Mouse (Mus musculus): ENCODE data around the gene Gm42688. TPM values are rescaled to one million over a fixed set of nuclear protein-coding genes. Genes with fewer than 3 reads are reported as not detected.

Gene Gm42688
- polyA plus RNA-seq, 1 experiment from 2014 or later, result 1.9 TPM

- Histone ChIP-seq H3K27me3 (replicated peaks; ENCODE audit: control insufficient read depth, insufficient read depth, low read length) (peaks cover 36% of the 10 kb centered on the region), H3K4me3 (ENCODE audit: low read depth, low read length) (peak overlapping the region; percentile 72), H3K27ac (ENCODE audit: low read depth, low read length) (peak overlapping the region; percentile 89), H3K9ac (ENCODE audit: low read length) (peak overlapping the region; percentile 80), H3K36me3 (ENCODE audit: control insufficient read depth, insufficient read depth, low read length) (peaks cover 22% of the 10 kb centered on the region), H3K4me1 (ENCODE audit: control insufficient read depth, insufficient read depth, low read length) (peaks cover 5% of the 10 kb centered on the region; the same call in 1 of the 2 replicates), H3K9me3 (replicated peaks; ENCODE audit: control insufficient read depth, low read length) (no peaks in the 10 kb centered on the region), H3K4me2 (ENCODE audit: low read length) (peak overlapping the region; percentile 97)
- WGBS, result under 1% methylated on average over 46 of the region's 46 CpGs
- peak; percentile 99 for DNase-seq (ENCODE audit: low spot score)
- peak; percentile 96 for ATAC-seq
Observed at GRCm38 (mm10) chr6:83078324-83078858, 23.0 kb upstream of the Gm42688 start.

- Histone ChIP-seq H3K9me3 (replicated peaks; ENCODE audit: control insufficient read depth, low read length) (no peaks in the 10 kb centered on the region), H3K36me3 (ENCODE audit: control insufficient read depth, insufficient read depth, low read length) (peaks cover 22% of the 10 kb centered on the region), H3K27me3 (replicated peaks; ENCODE audit: control insufficient read depth, insufficient read depth, low read length) (peaks cover 41% of the 10 kb centered on the region), H3K9ac (ENCODE audit: low read length) (no peak overlapping the region), H3K4me1 (ENCODE audit: control insufficient read depth, insufficient read depth, low read length) (peaks cover 5% of the 10 kb centered on the region; the same call in 1 of the 2 replicates), H3K4me2 (ENCODE audit: low read length) (no peak overlapping the region), H3K27ac (ENCODE audit: low read depth, low read length) (no peak overlapping the region), H3K4me3 (ENCODE audit: low read depth, low read length) (no peak overlapping the region)
- WGBS, result 97% methylated on average over 5 of the region's 5 CpGs
- no peak for ATAC-seq
- no peak for DNase-seq (ENCODE audit: low spot score)
Observed at GRCm38 (mm10) chr6:83080210-83080609, 21.2 kb upstream of the Gm42688 start.

GRCm38 (mm10) chr6:83083497-83083896 is 17.9 kb upstream of the Gm42688 start:
- ATAC-seq, result no peak
- no peak overlapping the region for H3K9ac ChIP-seq (ENCODE audit: low read length)

GRCm38 (mm10) chr6:83084477-83084876 is 16.9 kb upstream of the Gm42688 start:
- Histone ChIP-seq H3K4me2 (ENCODE audit: low read length) (no peak overlapping the region), H3K9ac (ENCODE audit: low read length) (no peak overlapping the region), H3K36me3 (ENCODE audit: control insufficient read depth, insufficient read depth, low read length) (peaks cover 22% of the 10 kb centered on the region), H3K4me1 (ENCODE audit: control insufficient read depth, insufficient read depth, low read length) (no peaks in the 10 kb centered on the region), H3K9me3 (replicated peaks; ENCODE audit: control insufficient read depth, low read length) (no peaks in the 10 kb centered on the region), H3K4me3 (ENCODE audit: low read depth, low read length) (no peak overlapping the region), H3K27me3 (replicated peaks; ENCODE audit: control insufficient read depth, insufficient read depth, low read length) (peaks cover 66% of the 10 kb centered on the region), H3K27ac (ENCODE audit: low read depth, low read length) (no peak overlapping the region)
- DNase-seq (ENCODE audit: low spot score) (no peak), ATAC-seq (no peak)
- WGBS, result 2% methylated on average over 6 of the region's 6 CpGs

More at GRCm38 (mm10) chr6:83083497-83083896, 17.9 kb upstream of the Gm42688 start:
- Histone ChIP-seq H3K4me2 (ENCODE audit: low read length) (no peak overlapping the region), H3K36me3 (ENCODE audit: control insufficient read depth, insufficient read depth, low read length) (peaks cover 22% of the 10 kb centered on the region), H3K27ac (ENCODE audit: low read depth, low read length) (no peak overlapping the region), H3K9me3 (replicated peaks; ENCODE audit: control insufficient read depth, low read length) (no peaks in the 10 kb centered on the region), H3K4me3 (ENCODE audit: low read depth, low read length) (no peak overlapping the region), H3K27me3 (replicated peaks; ENCODE audit: control insufficient read depth, insufficient read depth, low read length) (peaks cover 59% of the 10 kb centered on the region), H3K4me1 (ENCODE audit: control insufficient read depth, insufficient read depth, low read length) (peaks cover 5% of the 10 kb centered on the region; the same call in 1 of the 2 replicates)
- no peak for DNase-seq (ENCODE audit: low spot score)
- 14% methylated on average over 5 of the region's 5 CpGs for WGBS

- no peak for DNase-seq (ENCODE audit: low spot score)
- no peak for ATAC-seq
- Histone ChIP-seq H3K27ac (ENCODE audit: low read depth, low read length) (no peak within 1 kb of the TSS), H3K9me3 (replicated peaks; ENCODE audit: control insufficient read depth, low read length) (no peaks in the 10 kb centered on the region), H3K9ac (ENCODE audit: low read length) (no peak within 1 kb of the TSS), H3K4me3 (ENCODE audit: low read depth, low read length) (no peak within 1 kb of the TSS), H3K4me2 (ENCODE audit: low read length) (no peak within 1 kb of the TSS), H3K36me3 (ENCODE audit: control insufficient read depth, insufficient read depth, low read length) (0 out of 2 replicates have a peak, but pooled peaks cover 5% of the 10 kb centered on the region), H3K4me1 (ENCODE audit: control insufficient read depth, insufficient read depth, low read length) (no peaks in the 10 kb centered on the region), H3K27me3 (replicated peaks; ENCODE audit: control insufficient read depth, insufficient read depth, low read length) (peaks cover 76% of the 10 kb centered on the region)
- 2% methylated on average over 42 of the region's 42 CpGs for WGBS
Observed at GRCm38 (mm10) chr6:83086121-83087035, 15.0 kb upstream of the Gm42688 start, which contains the start of gene Lbx2. Gene Lbx2 (plus strand): TSS chr6:83086367.

GRCm38 (mm10) chr6:83087205-83087925 is 14.1 kb upstream of the Gm42688 start:
- under 1% methylated on average over 47 of the region's 47 CpGs for WGBS
- no peak for ATAC-seq
- Histone ChIP-seq H3K9me3 (replicated peaks; ENCODE audit: control insufficient read depth, low read length) (no peaks in the 10 kb centered on the region), H3K27ac (ENCODE audit: low read depth, low read length) (no peak overlapping the region), H3K4me1 (ENCODE audit: control insufficient read depth, insufficient read depth, low read length) (no peaks in the 10 kb centered on the region), H3K4me2 (ENCODE audit: low read length) (0 out of 2 replicates have a peak overlapping the region, but pooled peaks have one; percentile 4), H3K4me3 (ENCODE audit: low read depth, low read length) (peak overlapping the region; percentile 8; the same call in 1 of the 2 replicates), H3K36me3 (ENCODE audit: control insufficient read depth, insufficient read depth, low read length) (0 out of 2 replicates have a peak, but pooled peaks cover under 1% of the 10 kb centered on the region), H3K9ac (ENCODE audit: low read length) (no peak overlapping the region), H3K27me3 (replicated peaks; ENCODE audit: control insufficient read depth, insufficient read depth, low read length) (peaks cover 75% of the 10 kb centered on the region)
- no peak for DNase-seq (ENCODE audit: low spot score)

- WGBS, result under 1% methylated on average over 9 of the region's 9 CpGs
- Histone ChIP-seq H3K27ac (ENCODE audit: low read depth, low read length) (no peak overlapping the region), H3K4me3 (ENCODE audit: low read depth, low read length) (no peak overlapping the region), H3K9me3 (replicated peaks; ENCODE audit: control insufficient read depth, low read length) (no peaks in the 10 kb centered on the region), H3K9ac (ENCODE audit: low read length) (no peak overlapping the region), H3K4me1 (ENCODE audit: control insufficient read depth, insufficient read depth, low read length) (no peaks in the 10 kb centered on the region), H3K27me3 (replicated peaks; ENCODE audit: control insufficient read depth, insufficient read depth, low read length) (peaks cover 70% of the 10 kb centered on the region), H3K4me2 (ENCODE audit: low read length) (no peak overlapping the region), H3K36me3 (ENCODE audit: control insufficient read depth, insufficient read depth, low read length) (no peaks in the 10 kb centered on the region)
- DNase-seq (ENCODE audit: low spot score) (no peak), ATAC-seq (no peak)
Observed at GRCm38 (mm10) chr6:83087926-83088260, 13.5 kb upstream of the Gm42688 start.

GRCm38 (mm10) chr6:83092416-83093127 is 8.8 kb upstream of the Gm42688 start:
- Histone ChIP-seq H3K27ac (ENCODE audit: low read depth, low read length) (no peak overlapping the region), H3K9ac (ENCODE audit: low read length) (no peak overlapping the region), H3K4me2 (ENCODE audit: low read length) (no peak overlapping the region), H3K36me3 (ENCODE audit: control insufficient read depth, insufficient read depth, low read length) (no peaks in the 10 kb centered on the region), H3K27me3 (replicated peaks; ENCODE audit: control insufficient read depth, insufficient read depth, low read length) (peaks cover 26% of the 10 kb centered on the region), H3K4me1 (ENCODE audit: control insufficient read depth, insufficient read depth, low read length) (no peaks in the 10 kb centered on the region), H3K9me3 (replicated peaks; ENCODE audit: control insufficient read depth, low read length) (no peaks in the 10 kb centered on the region), H3K4me3 (ENCODE audit: low read depth, low read length) (no peak overlapping the region)
- WGBS, result 47% methylated on average over 6 of the region's 6 CpGs
- ATAC-seq, result no peak
- no peak for DNase-seq (ENCODE audit: low spot score)
